Mouse (Mus musculus): ENCODE data around the gene Atp5k. TPM values are rescaled to one million over a fixed set of nuclear protein-coding genes. Genes with fewer than 3 reads are reported as not detected.
A peak's percentile ranks its signal among the peaks of the same experiment; 100 is the strongest.

Gene Atp5k
- polyA plus RNA-seq, 1 experiment from 2014 or later: 473 TPM

DNA sequence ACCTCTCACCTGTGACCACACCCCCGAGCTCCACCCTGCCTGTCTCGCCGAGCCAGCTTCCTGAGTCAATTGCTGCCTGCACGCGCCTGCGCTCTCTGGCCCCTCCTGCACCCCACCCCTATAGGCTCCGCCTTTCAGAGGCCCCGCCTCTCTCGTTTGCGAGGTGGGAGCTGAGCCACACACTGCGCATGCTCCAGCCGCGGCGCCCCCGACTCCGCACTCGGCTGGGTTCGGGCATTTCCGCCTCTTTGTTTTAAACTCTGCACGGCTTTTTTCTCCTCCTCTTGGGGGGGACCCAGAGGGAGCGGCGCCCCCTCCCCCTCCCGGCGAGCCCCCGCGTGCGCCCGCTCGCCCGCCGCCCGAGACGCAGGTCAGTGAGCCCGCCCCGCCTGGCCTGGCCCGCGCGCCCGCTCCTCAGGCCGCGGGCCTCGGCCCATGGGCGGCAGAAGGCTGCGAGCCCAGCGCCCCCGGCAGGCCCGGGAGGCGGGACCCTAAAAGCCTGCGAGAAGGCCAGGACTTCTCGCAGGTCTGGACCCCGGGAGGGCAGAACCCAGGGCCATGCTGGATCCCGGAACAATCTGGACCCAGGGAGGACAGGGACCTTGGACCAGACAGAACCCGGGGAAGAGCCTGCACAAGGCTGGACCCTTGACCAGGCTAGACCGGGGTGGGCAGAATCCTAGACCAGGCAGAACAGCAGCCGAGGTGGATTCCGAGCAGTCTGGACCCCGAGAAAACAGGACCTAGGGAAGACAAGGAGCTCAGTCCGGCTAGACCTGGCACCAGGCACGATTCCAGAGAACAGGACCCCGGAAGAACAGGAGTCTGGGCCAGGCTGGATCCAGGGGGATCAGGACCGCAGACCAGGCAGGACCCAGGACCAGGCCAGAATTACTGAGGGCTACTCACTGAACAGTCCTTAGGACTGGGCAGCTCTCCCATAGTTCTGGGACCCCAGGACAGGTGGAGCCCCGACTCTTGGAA, 27.1 kb upstream of the Atp5k start, which contains the start of gene Pcgf3:
TSS of gene Pcgf3 (plus strand) at position 151 of the 984 bp plus-strand sequence.
- Histone ChIP-seq H3K4me2 (peak within 1 kb of the TSS; percentile 96), H3K4me1 (replicated peaks; ENCODE audit: control insufficient read depth, insufficient read depth, low read length) (peaks cover 42% of the 10 kb centered on the region), H3K9ac (ENCODE audit: low read depth, low read length) (peak within 1 kb of the TSS; percentile 99), H3K27me3 (replicated peaks; ENCODE audit: control insufficient read depth, insufficient read depth, low read length) (peaks cover 4% of the 10 kb centered on the region), H3K4me3 (ENCODE audit: low read depth, low read length) (peak within 1 kb of the TSS; percentile 98), H3K36me3 (ENCODE audit: control insufficient read depth, insufficient read depth, low read length) (no peaks in the 10 kb centered on the region), H3K9me3 (ENCODE audit: control insufficient read depth, low read length) (no peaks in the 10 kb centered on the region), H3K27ac (ENCODE audit: low read depth, low read length) (peak within 1 kb of the TSS; percentile 84)
- DNase-seq (ENCODE audit: low spot score) (peak; percentile 96), ATAC-seq (replicated peaks; ENCODE audit: low FRiP score) (peak; percentile 94)
- 1% methylated on average over 61 of the region's 62 CpGs for WGBS

DNA sequence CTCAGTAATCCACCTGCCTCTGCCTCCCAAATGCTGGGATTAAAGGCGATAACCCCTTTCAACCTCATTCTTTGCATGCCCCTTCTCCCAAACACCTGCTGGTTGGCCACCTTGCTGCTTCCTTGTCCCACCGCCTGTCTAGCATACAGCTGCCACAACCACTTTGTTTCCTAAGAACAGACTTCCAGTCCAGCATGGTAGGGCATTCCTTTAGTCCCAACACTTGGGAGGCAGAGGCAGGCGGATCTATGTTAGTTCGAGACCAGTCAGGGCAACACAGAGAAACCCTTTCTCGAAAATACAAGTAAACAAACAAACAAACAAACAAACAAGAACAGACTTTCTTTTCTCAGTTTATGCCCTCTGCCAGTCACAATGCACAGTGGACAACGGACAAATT, 26.2 kb upstream of the Atp5k start:
- ATAC-seq (replicated peaks; ENCODE audit: low FRiP score): no peak
- no peak overlapping the region for H3K27ac ChIP-seq (ENCODE audit: low read depth, low read length)

DNA sequence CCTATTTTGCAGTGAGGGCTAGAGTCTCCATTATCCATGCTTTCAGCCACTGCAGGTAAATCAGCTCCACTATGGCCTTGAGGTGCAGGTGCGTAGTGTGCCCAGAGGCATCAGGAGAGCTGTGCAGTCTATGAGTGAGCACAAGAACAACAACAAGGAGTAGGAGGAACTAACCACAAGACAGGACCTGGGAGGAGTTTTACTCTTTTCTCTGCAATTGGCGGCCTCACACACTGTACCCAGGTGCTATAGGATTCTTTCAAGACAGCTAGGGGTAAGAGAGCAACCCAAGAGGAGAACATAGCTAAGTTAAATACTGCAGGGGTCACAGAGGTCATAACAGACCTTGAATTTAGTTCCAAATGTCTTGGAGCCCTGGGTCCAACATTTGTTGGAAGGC, 24.5 kb upstream of the Atp5k start:
- Histone ChIP-seq H3K36me3 (ENCODE audit: control insufficient read depth, insufficient read depth, low read length) (no peaks in the 10 kb centered on the region), H3K27ac (ENCODE audit: low read depth, low read length) (no peak overlapping the region), H3K9ac (ENCODE audit: low read depth, low read length) (no peak overlapping the region), H3K4me3 (ENCODE audit: low read depth, low read length) (no peak overlapping the region), H3K4me1 (replicated peaks; ENCODE audit: control insufficient read depth, insufficient read depth, low read length) (peaks cover 19% of the 10 kb centered on the region), H3K9me3 (ENCODE audit: control insufficient read depth, low read length) (no peaks in the 10 kb centered on the region), H3K4me2 (no peak overlapping the region), H3K27me3 (replicated peaks; ENCODE audit: control insufficient read depth, insufficient read depth, low read length) (peaks cover 4% of the 10 kb centered on the region)
- DNase-seq (ENCODE audit: low spot score) (no peak), ATAC-seq (replicated peaks; ENCODE audit: low FRiP score) (no peak)
- 65% methylated on average over 2 of the region's 2 CpGs for WGBS

More for the DNA sequence above, 26.2 kb upstream of the Atp5k start:
- no peak for DNase-seq (ENCODE audit: low spot score)
- Histone ChIP-seq H3K9ac (ENCODE audit: low read depth, low read length) (peak overlapping the region; percentile 99; the same call in 1 of the 2 replicates), H3K4me1 (replicated peaks; ENCODE audit: control insufficient read depth, insufficient read depth, low read length) (peaks cover 33% of the 10 kb centered on the region), H3K27me3 (replicated peaks; ENCODE audit: control insufficient read depth, insufficient read depth, low read length) (peaks cover 4% of the 10 kb centered on the region), H3K4me3 (ENCODE audit: low read depth, low read length) (peak overlapping the region; percentile 98), H3K36me3 (ENCODE audit: control insufficient read depth, insufficient read depth, low read length) (no peaks in the 10 kb centered on the region), H3K4me2 (peak overlapping the region; percentile 96), H3K9me3 (ENCODE audit: control insufficient read depth, low read length) (no peaks in the 10 kb centered on the region)
- WGBS: 41% methylated on average over 6 of the region's 6 CpGs

DNA sequence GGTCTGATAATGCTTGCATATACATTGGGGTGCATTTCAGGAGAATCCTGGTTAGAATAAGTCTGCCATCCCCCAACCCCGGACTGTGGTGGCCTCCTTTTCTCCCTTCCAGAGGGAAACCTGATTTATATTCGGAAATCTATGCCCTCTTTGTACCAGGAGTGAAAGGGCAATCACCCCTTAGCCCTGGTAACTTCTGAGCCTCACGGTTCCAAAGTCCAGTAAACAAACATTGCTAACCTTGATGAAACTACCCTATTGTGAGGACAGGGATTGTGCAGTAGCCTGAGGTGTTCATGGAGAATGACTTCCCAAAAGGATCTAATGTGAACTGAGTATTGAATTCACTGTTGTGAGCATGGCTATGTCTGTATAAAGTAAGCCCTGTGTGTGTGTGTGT, 19.8 kb upstream of the Atp5k start:
- WGBS: 48% methylated on average over 3 of the region's 3 CpGs
- Histone ChIP-seq H3K4me1 (replicated peaks; ENCODE audit: control insufficient read depth, insufficient read depth, low read length) (peaks cover 3% of the 10 kb centered on the region; the same call in 1 of the 2 replicates), H3K9me3 (ENCODE audit: control insufficient read depth, low read length) (no peaks in the 10 kb centered on the region), H3K4me2 (no peak overlapping the region), H3K27ac (ENCODE audit: low read depth, low read length) (no peak overlapping the region), H3K4me3 (ENCODE audit: low read depth, low read length) (no peak overlapping the region), H3K27me3 (replicated peaks; ENCODE audit: control insufficient read depth, insufficient read depth, low read length) (peaks cover 4% of the 10 kb centered on the region), H3K9ac (ENCODE audit: low read depth, low read length) (no peak overlapping the region), H3K36me3 (ENCODE audit: control insufficient read depth, insufficient read depth, low read length) (no peaks in the 10 kb centered on the region)
- ATAC-seq (replicated peaks; ENCODE audit: low FRiP score) (no peak), DNase-seq (ENCODE audit: low spot score) (no peak)

DNA sequence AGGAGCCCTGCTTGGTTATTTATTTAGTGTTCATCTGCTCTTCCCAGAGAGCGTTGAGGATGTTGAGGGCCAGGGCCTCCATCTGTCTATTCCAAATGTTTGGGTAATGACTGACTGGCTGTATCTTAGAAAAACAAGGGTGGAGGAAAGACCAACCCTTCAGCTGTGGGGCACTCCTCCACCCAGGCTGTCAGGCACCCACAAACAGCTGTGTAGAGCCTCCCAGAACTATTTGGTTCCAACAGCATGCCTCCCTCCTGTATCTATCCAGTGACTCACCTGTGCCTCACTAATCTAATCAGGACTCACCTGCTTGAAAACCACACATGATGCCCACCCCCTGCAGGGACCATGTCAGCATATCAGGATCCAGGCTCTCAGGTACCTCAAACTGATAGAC, 18.2 kb upstream of the Atp5k start:
- Histone ChIP-seq H3K27me3 (replicated peaks; ENCODE audit: control insufficient read depth, insufficient read depth, low read length) (no peaks in the 10 kb centered on the region), H3K4me3 (ENCODE audit: low read depth, low read length) (no peak overlapping the region), H3K4me2 (no peak overlapping the region), H3K36me3 (ENCODE audit: control insufficient read depth, insufficient read depth, low read length) (no peaks in the 10 kb centered on the region), H3K9ac (ENCODE audit: low read depth, low read length) (no peak overlapping the region), H3K4me1 (replicated peaks; ENCODE audit: control insufficient read depth, insufficient read depth, low read length) (peaks cover 12% of the 10 kb centered on the region), H3K27ac (ENCODE audit: low read depth, low read length) (no peak overlapping the region), H3K9me3 (ENCODE audit: control insufficient read depth, low read length) (no peaks in the 10 kb centered on the region)
- DNase-seq (ENCODE audit: low spot score): no peak
- ATAC-seq (replicated peaks; ENCODE audit: low FRiP score): no peak
- WGBS: 90% methylated on average over 1 of the region's 1 CpGs

DNA sequence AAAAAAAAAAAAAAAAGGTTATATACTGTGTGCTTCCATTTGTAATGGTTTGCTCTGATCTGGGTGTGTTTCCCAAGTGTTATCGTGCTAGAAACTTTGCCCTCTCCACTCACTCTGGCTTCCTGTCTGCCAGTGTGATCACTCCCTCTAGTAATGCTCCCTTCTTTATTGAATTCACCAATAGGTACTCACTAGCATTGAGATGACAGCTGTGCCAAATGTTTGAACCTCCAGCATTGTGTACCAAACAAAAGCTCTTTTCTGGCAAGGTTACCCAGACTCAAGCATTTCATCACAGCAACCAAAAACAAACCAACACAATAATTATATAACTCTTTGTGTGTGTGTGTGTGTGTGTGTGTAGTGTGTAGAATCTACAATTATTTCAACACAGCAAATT, 17.4 kb upstream of the Atp5k start:
- H3K27me3 ChIP-seq (replicated peaks; ENCODE audit: control insufficient read depth, insufficient read depth, low read length): no peaks in the 10 kb centered on the region
- ATAC-seq (replicated peaks; ENCODE audit: low FRiP score): no peak
- H3K4me3 ChIP-seq (ENCODE audit: low read depth, low read length): no peak overlapping the region
- H3K9ac ChIP-seq (ENCODE audit: low read depth, low read length): no peak overlapping the region
- H3K4me1 ChIP-seq (replicated peaks; ENCODE audit: control insufficient read depth, insufficient read depth, low read length): peaks cover 14% of the 10 kb centered on the region
- no peaks in the 10 kb centered on the region for H3K36me3 ChIP-seq (ENCODE audit: control insufficient read depth, insufficient read depth, low read length)
- H3K9me3 ChIP-seq (ENCODE audit: control insufficient read depth, low read length): no peaks in the 10 kb centered on the region
- no peak overlapping the region for H3K4me2 ChIP-seq
- no peak overlapping the region for H3K27ac ChIP-seq (ENCODE audit: low read depth, low read length)
- WGBS: 70% methylated on average over 1 of the region's 1 CpGs
- DNase-seq (ENCODE audit: low spot score): no peak

DNA sequence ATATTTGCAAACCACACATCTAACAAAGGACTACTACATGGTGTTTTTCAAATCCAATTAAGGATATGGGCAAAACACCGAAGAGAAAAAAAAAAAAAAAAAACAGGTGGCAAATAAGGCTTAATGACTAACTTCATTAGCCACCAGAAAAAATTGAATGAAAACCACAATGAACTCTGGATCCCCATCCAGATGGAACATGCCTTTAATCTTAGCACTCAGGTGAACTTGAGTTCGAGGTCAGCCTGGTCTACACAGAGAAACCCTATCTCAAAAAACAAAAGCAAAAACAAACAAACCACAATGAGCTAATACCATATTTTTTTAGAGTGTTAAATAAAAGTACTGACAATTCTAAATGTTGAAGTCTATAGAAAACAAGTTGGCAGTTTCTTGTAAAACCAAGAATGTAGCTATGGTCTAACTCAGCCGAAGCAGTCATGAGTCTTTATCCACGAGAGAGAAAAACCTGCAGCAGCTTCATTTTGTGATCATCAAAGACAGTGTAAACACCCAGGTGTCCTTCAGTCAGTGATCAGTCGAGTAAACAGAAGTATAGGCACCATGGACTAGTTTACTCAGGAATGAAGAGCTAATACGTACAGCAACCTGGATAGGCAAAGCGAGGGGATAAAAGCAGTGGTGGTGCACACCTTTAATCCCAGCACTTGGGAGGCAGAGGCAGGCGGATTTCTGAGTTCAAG, 16.7 kb upstream of the Atp5k start:
- Histone ChIP-seq H3K9ac (ENCODE audit: low read depth, low read length) (no peak overlapping the region), H3K36me3 (ENCODE audit: control insufficient read depth, insufficient read depth, low read length) (no peaks in the 10 kb centered on the region), H3K27me3 (replicated peaks; ENCODE audit: control insufficient read depth, insufficient read depth, low read length) (no peaks in the 10 kb centered on the region), H3K4me2 (no peak overlapping the region), H3K4me1 (replicated peaks; ENCODE audit: control insufficient read depth, insufficient read depth, low read length) (peaks cover 14% of the 10 kb centered on the region), H3K4me3 (ENCODE audit: low read depth, low read length) (no peak overlapping the region), H3K9me3 (ENCODE audit: control insufficient read depth, low read length) (no peaks in the 10 kb centered on the region), H3K27ac (ENCODE audit: low read depth, low read length) (no peak overlapping the region)
- 72% methylated on average over 8 of the region's 8 CpGs for WGBS
- ATAC-seq (replicated peaks; ENCODE audit: low FRiP score) (no peak), DNase-seq (ENCODE audit: low spot score) (no peak)

DNA sequence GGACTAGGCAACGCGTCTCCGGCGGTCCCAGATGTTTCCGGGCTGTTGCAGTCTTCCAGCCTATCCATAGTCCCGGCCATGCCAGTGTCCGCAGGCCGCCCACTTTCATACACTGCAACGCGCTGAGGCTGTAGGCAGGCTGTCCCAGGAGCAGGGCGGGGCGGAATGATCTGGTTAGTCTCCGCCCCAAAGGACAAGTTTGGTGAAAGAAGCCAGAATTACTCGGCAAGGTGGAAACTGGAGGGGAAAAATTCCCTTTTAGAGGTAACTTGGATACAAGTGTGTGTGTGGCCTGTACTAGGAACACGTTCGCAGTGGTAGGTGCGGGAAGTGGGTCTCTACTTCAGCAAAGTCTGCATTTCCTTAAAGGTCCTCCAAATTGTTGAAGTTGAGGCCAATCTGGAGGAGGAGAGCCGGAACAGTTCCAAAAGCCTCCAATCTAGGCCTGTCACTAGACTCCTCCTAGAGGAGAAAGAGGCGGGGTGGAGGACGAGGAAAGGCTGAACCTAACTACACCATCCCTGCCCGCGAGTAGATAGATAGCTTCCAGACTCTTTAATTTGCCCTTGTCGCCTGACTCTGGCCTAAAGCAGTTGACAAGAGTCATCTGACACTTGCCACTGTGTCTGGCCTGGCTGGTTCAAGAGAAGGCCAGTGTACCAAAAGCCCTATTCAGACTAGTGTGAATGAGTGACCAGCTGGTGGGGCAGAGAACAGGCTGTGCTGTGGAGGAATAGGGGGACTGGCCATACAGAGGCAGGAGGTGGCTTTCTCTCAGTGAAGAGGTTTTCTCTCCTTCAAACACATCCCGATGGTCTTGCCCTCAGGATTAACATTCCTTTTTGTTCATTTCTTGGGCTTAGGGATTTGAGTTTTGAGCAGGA, 14.8 kb upstream of the Atp5k start, which contains the start of gene Mfsd7a:
TSS of gene Mfsd7a (minus strand) at position 107 of the 884 bp plus-strand sequence.
- Histone ChIP-seq H3K4me2 (peak within 1 kb of the TSS; percentile 81), H3K4me1 (replicated peaks; ENCODE audit: control insufficient read depth, insufficient read depth, low read length) (peaks cover 14% of the 10 kb centered on the region), H3K36me3 (ENCODE audit: control insufficient read depth, insufficient read depth, low read length) (no peaks in the 10 kb centered on the region), H3K9me3 (ENCODE audit: control insufficient read depth, low read length) (no peaks in the 10 kb centered on the region), H3K4me3 (ENCODE audit: low read depth, low read length) (peak within 1 kb of the TSS; percentile 52), H3K9ac (ENCODE audit: low read depth, low read length) (peak within 1 kb of the TSS; percentile 45; the same call in 1 of the 2 replicates), H3K27me3 (replicated peaks; ENCODE audit: control insufficient read depth, insufficient read depth, low read length) (no peaks in the 10 kb centered on the region), H3K27ac (ENCODE audit: low read depth, low read length) (0 out of 2 replicates have a peak within 1 kb of the TSS, but pooled peaks have one; percentile 21)
- ATAC-seq (replicated peaks; ENCODE audit: low FRiP score): peak; percentile 84
- 13% methylated on average over 24 of the region's 24 CpGs for WGBS
- peak; percentile 66 for DNase-seq (ENCODE audit: low spot score)

Measured in liver, embryonic 11.5 days (tissue).